Comparison of ENCODE assay signal across 8 mouse cellular contexts in the genomic region with DNA sequence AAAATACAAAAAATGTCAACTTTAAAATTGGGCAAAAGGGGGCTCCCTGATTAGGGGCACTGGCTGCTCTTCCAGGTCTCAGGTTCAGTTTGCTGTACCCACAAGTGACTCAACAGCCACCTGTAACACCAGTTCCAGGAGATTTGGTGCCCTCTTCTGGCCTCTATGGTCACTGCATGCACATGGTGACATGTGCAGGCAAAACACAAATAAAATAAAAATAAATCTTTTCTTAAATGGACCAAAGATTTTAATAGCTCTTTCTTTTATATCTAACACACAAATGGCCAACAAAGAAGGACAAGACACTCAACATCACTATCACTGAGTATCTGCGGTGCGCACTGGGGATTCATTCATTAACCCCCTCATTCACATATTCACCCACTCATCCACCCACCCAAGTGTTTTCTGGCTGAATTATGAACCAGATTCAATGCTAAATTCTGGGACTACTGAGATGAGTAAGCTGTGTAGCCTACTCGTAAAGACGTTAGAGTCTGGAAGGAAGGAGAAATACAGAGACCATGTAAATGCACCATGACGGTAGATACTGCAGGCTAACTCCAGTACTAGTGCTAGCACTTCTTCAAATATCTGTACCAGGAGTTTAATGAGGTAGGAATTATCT. TPM values are rescaled to one million over a fixed set of nuclear protein-coding genes. Genes with fewer than 3 reads are reported as not detected.
DNase-seq lines count a peak whose midpoint lies in the region; ATAC-seq and TF ChIP-seq lines count a peak whose summit lies in the region.

No protein-coding gene starts in this region.

- no peak for ATAC-seq in forebrain, postnatal 0 days
- ATAC-seq in forebrain, embryonic 13.5 days: no peak
- ATAC-seq in megakaryocyte-erythroid progenitor cell, adult 5-6 weeks (replicated peaks; ENCODE audit: low FRiP score, low TSS enrichment, poor library complexity, severe bottlenecking): peak; percentile 68; the same call in 1 of the 2 replicates

- no peaks in the 10 kb centered on the region for H3K36me3 ChIP-seq in forebrain, postnatal 0 days (ENCODE audit: insufficient read depth)
- H3K36me3 ChIP-seq in forebrain, embryonic 13.5 days (ENCODE audit: poor library complexity, severe bottlenecking): peaks cover 6% of the 10 kb centered on the region; the same call in 1 of the 2 replicates
- no peaks in the 10 kb centered on the region for H3K36me3 ChIP-seq in testis, adult 2 months (ENCODE audit: control insufficient read depth, insufficient read depth, low read length)

- TF ChIP-seq POLR2A in testis, adult 2 months (IDR thresholded peaks at IDR 0.05; ENCODE audit: control insufficient read depth, low read depth, low read length): no peak

- H3K27me3 ChIP-seq in forebrain, postnatal 0 days (ENCODE audit: insufficient read depth, low read length): no peaks in the 10 kb centered on the region
- no peaks in the 10 kb centered on the region for H3K27me3 ChIP-seq in forebrain, embryonic 13.5 days
- H3K27me3 ChIP-seq in testis, adult 2 months (ENCODE audit: control insufficient read depth, insufficient read depth, low read length): no peaks in the 10 kb centered on the region

- DNase-seq in forebrain, postnatal 0 days: peak; percentile 65
- no peak for DNase-seq in testis, postnatal 14 days (ENCODE audit: low spot score)
- peak; percentile 56 for DNase-seq in embryo, embryonic 10 days (ENCODE audit: low spot score)
- DNase-seq in layer of hippocampus, adult 9-10 months (ENCODE audit: low spot score): peak; percentile 51
- DNase-seq in testis, postnatal 10 days (ENCODE audit: low spot score): peak; percentile 77

- no peaks in the 10 kb centered on the region for H3K9me3 ChIP-seq in forebrain, postnatal 0 days (ENCODE audit: low read length)
- H3K9me3 ChIP-seq in forebrain, embryonic 13.5 days (replicated peaks): no peaks in the 10 kb centered on the region

- peaks cover 12% of the 10 kb centered on the region; the same call in 1 of the 2 replicates for H3K4me1 ChIP-seq in forebrain, postnatal 0 days (ENCODE audit: insufficient read depth)
- H3K4me1 ChIP-seq in forebrain, embryonic 13.5 days: peaks cover 27% of the 10 kb centered on the region
- peaks cover 1% of the 10 kb centered on the region for H3K4me1 ChIP-seq in testis, adult 2 months (ENCODE audit: control insufficient read depth, insufficient read depth, low read length)

- TF ChIP-seq CTCF in forebrain, postnatal 0 days (IDR thresholded peaks at IDR 0.05; ENCODE audit: low read depth): peak; percentile 74
- TF ChIP-seq CTCF in testis, adult 2 months (IDR thresholded peaks at IDR 0.05; ENCODE audit: control insufficient read depth, insufficient read depth, insufficient replicate concordance, low read depth, low read length): peak; percentile 37; the same call in 1 of the 2 replicates

- no peak overlapping the region for H3K4me3 ChIP-seq in forebrain, postnatal 0 days (ENCODE audit: low read depth, low read length)
- no peak overlapping the region for H3K4me3 ChIP-seq in forebrain, embryonic 13.5 days
- no peak overlapping the region for H3K4me3 ChIP-seq in testis, adult 2 months (ENCODE audit: control insufficient read depth, low read depth, low read length)

- H3K27ac ChIP-seq in forebrain, postnatal 0 days (ENCODE audit: low read depth, low read length): no peak overlapping the region
- H3K27ac ChIP-seq in forebrain, embryonic 13.5 days: no peak overlapping the region
- no peak overlapping the region for H3K27ac ChIP-seq in testis, adult 2 months (ENCODE audit: control insufficient read depth, insufficient read depth, low read depth, low read length)

- no peak overlapping the region for H3K9ac ChIP-seq in forebrain, postnatal 0 days
- no peak overlapping the region for H3K9ac ChIP-seq in forebrain, embryonic 13.5 days

- WGBS in forebrain, postnatal 0 days: 93% methylated on average over 5 of the region's 5 CpGs
- 93% methylated on average over 5 of the region's 5 CpGs for WGBS in forebrain, embryonic 13.5 days

- no peak overlapping the region for H3K4me2 ChIP-seq in forebrain, postnatal 0 days (ENCODE audit: low read depth)
- no peak overlapping the region for H3K4me2 ChIP-seq in forebrain, embryonic 13.5 days

RNA-seq across cellular contexts. Expression of a gene that starts 44.3 kb away (rescaled TPM):
- 32.1 and 39.3 TPM in 2 replicates for total RNA-seq in forebrain, postnatal 0 days (2014; rRNA removed)
- 46.1 and 46.6 TPM in 2 replicates for polyA plus RNA-seq in forebrain, postnatal 0 days (2015; fragmentation: Nextera tagmentation; extraction: Ambion mirVana)
- polyA plus RNA-seq in forebrain, embryonic 13.5 days (2015; fragmentation: Nextera tagmentation; extraction: Ambion mirVana): 51.9 and 56.0 TPM in 2 replicates
- 23.2 and 27.3 TPM in 2 replicates for polyA plus RNA-seq in testis, adult 2 months (2012; rRNA removed)
- total RNA-seq in megakaryocyte-erythroid progenitor cell, adult 5-6 weeks (2014; fragmentation: Nextera tagmentation): 7.6 and 10.4 TPM in 2 replicates
- 15.4 and 22.2 TPM in 2 replicates for total RNA-seq in megakaryocyte-erythroid progenitor cell, adult 5-6 weeks (2017)
